Mouse (Mus musculus): ENCODE measurements around the gene Actr3b. TPM values are rescaled to one million over a fixed set of nuclear protein-coding genes. Genes with fewer than 3 reads are reported as not detected.
A peak's percentile ranks its signal among the peaks of the same experiment; 100 is the strongest.
"Not testable (repeated sequence)": the region's sequence is repeated elsewhere in the genome, so short reads cannot be mapped to it uniquely, and the experiment has no call there.

Actr3b gene
- total RNA-seq (2021), result 10.2 and 11.0 TPM in 2 replicates
- long read RNA-seq, experiment 1, transcript Actr3b-201 (12 exons, 1,712 nt), result major isoform, 16 of 31 reads
- long read RNA-seq, experiment 1, partial matches to known transcripts, result 0 of 31 reads
- long read RNA-seq, experiment 1, other reads (novel, unspliced or antisense), result 12 of 31 reads
- long read RNA-seq, experiment 2, transcript Actr3b-201 (12 exons, 1,712 nt), result major isoform, 15 of 27 reads
- long read RNA-seq, experiment 2, partial matches to known transcripts, result 1 of 27 reads
- long read RNA-seq, experiment 2, other reads (novel, unspliced or antisense), result 7 of 27 reads

GRCm38 (mm10) chr5:25759460-25760409, at the start of gene Actr3b:
Actr3b (plus strand) TSS chr5:25759997.
- DNase-seq, result peak; percentile 92

- not testable (repeated sequence) for DNase-seq
Observed at GRCm38 (mm10) chr5:25713001-25713706, 46.6 kb upstream of the Actr3b start.

GRCm38 (mm10) chr5:25719390-25719789, 40.4 kb upstream of the Actr3b start:
- no peak for DNase-seq

GRCm38 (mm10) chr5:25723016-25723415, 36.8 kb upstream of the Actr3b start:
- peak; percentile 31 for DNase-seq

DNA sequence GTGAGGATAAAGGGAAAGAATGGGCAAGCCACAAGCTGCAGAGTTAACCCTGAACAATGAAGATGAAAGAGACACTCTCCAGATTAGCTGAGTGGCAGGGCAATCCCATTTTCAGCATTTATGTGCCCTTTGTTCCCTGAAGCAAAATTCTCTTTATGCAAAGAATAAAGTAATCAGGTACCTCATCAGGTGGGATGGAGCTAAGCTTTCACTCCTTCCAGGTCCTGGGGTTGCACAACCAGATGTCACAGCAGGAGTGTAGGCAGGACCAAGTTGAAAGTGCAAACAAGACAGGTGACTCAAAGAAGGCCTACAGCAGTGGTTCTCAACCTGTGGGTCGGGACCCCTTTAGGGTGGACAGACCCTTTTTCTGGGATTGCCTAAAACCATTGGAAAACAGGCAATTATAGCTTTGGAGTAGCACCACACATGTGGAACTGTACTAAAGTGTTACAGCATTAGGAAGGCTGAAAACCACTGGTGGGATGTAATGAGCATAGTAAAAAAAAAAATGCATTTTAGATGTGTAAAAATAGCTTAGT, 35.6 kb upstream of the Actr3b start:
- DNase-seq, result no peak

DNA sequence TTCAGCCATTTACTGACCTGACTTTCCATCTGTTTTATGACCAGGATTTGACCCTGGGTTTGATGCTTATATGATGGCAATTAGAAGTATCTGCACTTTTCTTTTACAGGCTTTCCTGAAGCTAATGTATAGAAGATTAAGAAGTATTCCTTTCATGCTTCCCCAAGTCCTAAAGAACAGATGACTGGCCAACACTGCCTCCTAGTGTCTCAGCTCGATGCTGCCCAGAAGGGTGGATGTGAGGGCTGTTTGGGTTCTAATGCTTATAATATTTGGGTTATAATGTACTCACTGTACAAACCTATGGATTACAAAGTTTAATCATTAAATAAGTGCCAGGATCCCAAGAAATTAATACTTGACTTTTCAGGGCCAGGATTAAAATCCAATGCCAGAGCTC, 25.5 kb upstream of the Actr3b start:
- peak; percentile 63 for DNase-seq

- no peak for DNase-seq
Observed at GRCm38 (mm10) chr5:25735861-25736260, 23.9 kb upstream of the Actr3b start.

- DNase-seq, result no peak
Observed at GRCm38 (mm10) chr5:25738448-25738847, 21.3 kb upstream of the Actr3b start.

GRCm38 (mm10) chr5:25738902-25739301, 20.9 kb upstream of the Actr3b start:
- DNase-seq, result not testable (repeated sequence)

DNA sequence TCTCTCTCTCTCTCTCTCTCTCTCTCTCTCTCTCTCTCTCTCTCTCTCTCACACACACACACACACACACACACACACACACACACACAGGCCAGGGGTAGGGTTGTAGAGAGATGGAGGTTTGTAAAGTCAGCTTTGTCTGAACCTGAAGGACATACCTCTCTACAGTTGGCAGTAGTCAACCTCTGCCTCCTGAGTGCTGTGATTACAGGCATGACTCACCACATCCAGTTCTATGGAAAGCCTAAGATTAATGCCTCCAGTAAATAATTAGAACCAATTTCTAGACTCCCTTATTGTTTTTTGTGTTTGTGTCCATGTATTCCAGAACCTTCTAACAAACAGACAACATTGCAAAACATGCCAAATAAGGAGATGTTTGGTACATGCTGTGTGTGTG, 11.9 kb upstream of the Actr3b start:
- no peak for DNase-seq

DNA sequence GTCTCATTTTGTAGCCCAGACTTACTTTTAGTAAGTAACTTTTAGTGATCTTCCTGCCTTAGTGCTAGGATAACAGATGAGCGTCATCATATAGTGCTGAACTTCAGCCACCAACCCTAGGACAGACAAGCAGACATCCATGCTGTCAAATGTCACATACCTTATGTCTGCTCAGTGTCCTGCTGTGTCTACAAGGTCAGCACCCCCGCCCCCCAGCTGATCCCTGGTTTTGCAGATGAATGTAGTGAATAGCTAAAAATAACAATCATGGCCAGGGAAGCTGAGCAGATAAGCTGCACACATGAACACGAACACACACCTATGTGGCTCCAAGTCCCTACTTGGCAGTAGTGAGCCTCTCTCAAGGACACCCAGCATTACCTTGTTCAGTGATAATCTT, 11.2 kb upstream of the Actr3b start:
- DNase-seq, result no peak

- peak; percentile 74 for DNase-seq
Observed at GRCm38 (mm10) chr5:25751552-25751951, 8.2 kb upstream of the Actr3b start.

DNA sequence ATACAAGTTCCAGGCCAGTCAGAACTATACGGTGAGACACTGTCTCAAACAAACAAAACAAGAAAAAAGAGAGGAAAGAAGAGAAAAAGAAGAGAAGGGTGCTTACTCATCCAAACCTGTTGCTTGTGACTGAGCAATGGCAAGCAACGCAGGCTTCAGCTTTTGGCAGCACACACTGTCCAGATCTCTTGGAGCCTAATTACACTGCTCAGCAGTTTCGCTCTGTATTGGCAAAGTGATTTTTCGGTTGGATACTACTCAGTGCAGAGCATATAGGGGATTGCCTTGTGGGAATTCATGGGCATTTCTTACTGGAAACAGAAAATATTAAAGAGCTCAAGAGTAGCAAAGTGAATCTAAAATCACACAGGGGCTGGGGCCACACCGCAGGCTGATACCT, 6.9 kb upstream of the Actr3b start:
- DNase-seq, result peak; percentile 51

- DNase-seq, result no peak
Observed at GRCm38 (mm10) chr5:25753556-25754235, 6.1 kb upstream of the Actr3b start.

- peak; percentile 60 for DNase-seq
Observed at GRCm38 (mm10) chr5:25754236-25754766, 5.5 kb upstream of the Actr3b start.

- no peak for DNase-seq
Observed at GRCm38 (mm10) chr5:25760410-25760832, 624 bp downstream of the Actr3b start.

DNA sequence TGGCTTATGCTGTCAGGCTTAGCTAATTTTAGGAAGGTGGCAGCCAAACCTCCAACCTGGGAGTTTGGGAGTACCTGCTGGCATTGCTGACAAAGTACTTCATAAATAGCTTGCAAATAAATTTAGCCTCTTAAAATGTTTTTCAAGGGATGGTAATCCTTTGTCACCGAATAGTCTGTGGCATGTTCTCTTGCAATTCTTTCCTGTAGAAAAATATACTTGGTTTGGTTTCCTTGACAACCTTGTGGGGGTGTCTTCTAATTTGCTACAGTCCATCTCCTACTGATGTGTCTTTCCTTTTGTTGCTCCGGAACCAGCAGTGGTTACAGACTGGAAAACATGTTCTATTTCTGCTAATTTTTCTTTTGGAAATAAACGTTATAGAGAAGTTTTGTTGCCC, 1.1 kb downstream of the Actr3b start:
- no peak for DNase-seq

- no peak for DNase-seq
Observed at GRCm38 (mm10) chr5:25761850-25762249, 2.1 kb downstream of the Actr3b start.

DNA sequence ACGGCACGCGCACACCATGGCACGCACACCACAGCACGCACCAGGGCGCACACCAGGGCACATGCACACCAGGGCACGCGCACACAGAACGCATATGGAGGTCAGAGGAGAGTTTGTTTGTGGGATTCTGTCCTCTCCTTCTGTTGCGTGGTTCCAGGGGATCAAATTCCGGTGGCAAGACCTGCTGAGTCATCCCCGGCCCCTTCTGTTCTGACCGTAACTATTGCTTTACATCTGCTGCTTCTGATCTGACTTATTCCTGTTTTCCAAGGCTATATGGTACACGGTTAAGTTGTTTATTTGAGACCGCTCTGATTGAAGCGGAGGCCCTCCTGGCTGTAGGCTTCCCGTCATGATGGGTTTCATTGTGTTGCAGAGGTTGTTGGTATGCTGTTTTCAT, 9.2 kb downstream of the Actr3b start:
- no peak for DNase-seq

DNA sequence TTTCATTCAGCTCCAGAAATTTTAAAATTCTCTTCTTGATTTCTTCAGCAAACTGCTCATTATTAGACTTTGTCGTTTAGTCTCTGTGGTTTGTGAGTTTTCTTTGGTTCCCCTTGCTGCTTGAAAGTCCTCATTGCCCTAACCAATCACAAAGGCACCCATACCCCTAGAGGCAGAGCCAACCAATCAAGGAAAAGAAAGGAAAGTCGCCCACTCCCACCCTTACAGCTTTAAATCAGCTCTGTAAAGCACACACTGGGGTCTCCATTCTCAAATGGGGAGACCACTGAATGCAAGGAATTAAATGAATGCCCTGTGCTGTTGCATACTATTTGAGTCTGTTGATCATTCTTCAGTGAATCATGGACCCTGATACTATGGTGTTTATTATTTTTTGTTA, 9.6 kb downstream of the Actr3b start:
- DNase-seq, result no peak

- no peak for DNase-seq
Observed at GRCm38 (mm10) chr5:25772456-25772855, 12.7 kb downstream of the Actr3b start.
